Mouse (Mus musculus) MEL (cell line): Measurements from ENCODE around the gene Nudt13.

Source experiments
- MEF2A ChIP-seq: IDR thresholded peaks from 2 replicates; pipeline ENCODE4 v1.6.1; 2014; ENCODE audit warnings: low read depth, mild to moderate bottlenecking, inconsistent platforms, low read length, improper control_type of control experiment; ENCODE audit not compliant: poor library complexity, insufficient replicate concordance, severe bottlenecking; ENCODE audit errors: extremely low read depth
- POLR2A ChIP-seq, 2 experiments: IDR thresholded peaks; 2 replicates each; pipeline ENCODE4 v1.6.1; 2011 to 2012; ENCODE audit warnings: low read length in 2 of 2, mild to moderate bottlenecking in 2 of 2, control low read depth in 1 of 2, improper control_type of control experiment in 1 of 2, low read depth in 1 of 2, moderate library complexity in 1 of 2; ENCODE audit not compliant: control insufficient read depth in 1 of 2, insufficient read depth in 1 of 2, poor library complexity in 1 of 2
- SMC3 ChIP-seq: IDR thresholded peaks from 2 replicates; pipeline ENCODE4 v1.6.1; 2011; ENCODE audit warnings: low read depth, low read length, improper control_type of control experiment

GRCm38 (mm10) chr14:20340866-20341265 lies 46.4 kb downstream of the Nudt13 start:
- no peak for TF ChIP-seq POLR2A (IDR thresholded peaks at IDR 0.05; ENCODE audit: control insufficient read depth in 1 of 2, insufficient read depth in 1 of 2, low read depth in 1 of 2, low read length in 2 of 2, poor library complexity in 1 of 2)
- TF ChIP-seq MEF2A: no peak
- no peak for TF ChIP-seq SMC3
